Comparison of ENCODE assay signal across 16 mouse cellular contexts in the genomic region with DNA sequence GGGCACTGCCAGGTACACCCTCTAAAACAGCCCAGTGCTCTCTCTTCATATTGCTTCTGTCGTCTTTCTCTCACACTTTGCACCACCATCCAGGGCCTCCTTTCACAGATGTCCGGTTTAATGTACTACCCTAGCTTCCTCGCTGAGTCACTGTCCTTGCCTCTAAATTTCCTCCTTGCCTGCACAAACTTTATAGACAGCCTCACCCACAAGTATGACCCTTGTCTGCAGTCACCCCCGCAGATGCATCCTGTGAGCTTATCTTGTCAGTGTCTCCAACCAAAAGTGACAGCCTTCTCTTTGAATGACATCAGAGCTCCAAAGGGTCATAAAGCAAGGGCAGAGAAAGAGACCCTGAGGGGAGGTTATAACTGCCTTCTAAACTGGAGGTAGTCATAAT. TPM values are rescaled to one million over a fixed set of nuclear protein-coding genes. Genes with fewer than 3 reads are reported as not detected.
"Had no signal": no experiment of that assay in that cellular context is flagged by ENCODE, and none has a peak within 500 bp of the region (broad histone marks: within the 10 kb centered on the region; RNA-seq: fewer than 3 reads in every experiment).

No protein-coding gene starts in this region.

- H3K36me3 ChIP-seq: limb, embryonic 13.5 days; liver, embryonic 15.5 days; midbrain, embryonic 10.5 days; neural tube, embryonic 15.5 days had no signal

- H3K4me3 ChIP-seq: layer of hippocampus, adult 2 months; limb, embryonic 13.5 days; liver, embryonic 15.5 days; midbrain, embryonic 10.5 days; myocyte; neural tube, embryonic 15.5 days had no signal

- DNase-seq: kidney, adult 18-20 months; kidney, postnatal 4 days; left cerebral cortex, postnatal 4 days; lung, embryonic 14.5 days; lung, postnatal 10 days; lung, postnatal 4 days; midbrain, embryonic 14.5 days; right cerebral cortex, adult 18-20 months; right cerebral cortex, postnatal 25 days; thymus, postnatal 36 days had no signal

- H3K27ac ChIP-seq: layer of hippocampus, adult 2 months; limb, embryonic 13.5 days; liver, embryonic 15.5 days; midbrain, embryonic 10.5 days; neural tube, embryonic 15.5 days had no signal

- H3K27me3 ChIP-seq: limb, embryonic 13.5 days; liver, embryonic 15.5 days; neural tube, embryonic 15.5 days had no signal

RNA-seq across cellular contexts. Expression of a gene that starts 16.1 kb away (rescaled TPM):
- polyA plus RNA-seq: myocyte had no signal

RNA-seq across cellular contexts. Expression of a gene that starts 37.9 kb away (rescaled TPM):
- polyA plus RNA-seq: myocyte had no signal
